Mouse (Mus musculus) C2C12 (cell line): ENCODE results near the gene Oasl1. TPM values are rescaled to one million over a fixed set of nuclear protein-coding genes. Genes with fewer than 3 reads are reported as not detected.
"Not testable (repeated sequence)": the region's sequence is repeated elsewhere in the genome, so short reads cannot be mapped to it uniquely, and the experiment has no call there.

Experiments
- H3K27me3 ChIP-seq: one replicate; pipeline ENCODE4 v1.6.1; 2011; ENCODE audit not compliant: control insufficient read depth, insufficient read depth, insufficient read length
- H3K36me3 ChIP-seq: one replicate; pipeline ENCODE4 v1.6.1; 2011; ENCODE audit not compliant: control insufficient read depth, insufficient read depth
- H3K4me3 ChIP-seq: one replicate; pipeline ENCODE4 v1.5.1; 2011; ENCODE audit warnings: mild to moderate bottlenecking, control low read depth; ENCODE audit not compliant: poor library complexity, insufficient read depth, severe bottlenecking
- H3K79me2 ChIP-seq: one replicate; pipeline ENCODE4 v1.6.1; 2011; ENCODE audit not compliant: control insufficient read depth, insufficient read depth
- H3K79me3 ChIP-seq: one replicate; pipeline ENCODE4 v1.6.1; 2011; ENCODE audit warnings: low read depth, control low read depth
- H3ac ChIP-seq: one replicate; pipeline ENCODE3; 2011; ENCODE audit warnings: low read depth; ENCODE audit not compliant: control insufficient read depth, insufficient read length
- CEBPB ChIP-seq: IDR thresholded peaks from one replicate; pipeline ENCODE4 v1.6.1; 2011; ENCODE audit warnings: low read depth, mild to moderate bottlenecking, control low read depth, moderate library complexity
- CTCF ChIP-seq: IDR thresholded peaks from one replicate; pipeline ENCODE4 v1.5.1; 2011; ENCODE audit not compliant: control insufficient read depth, insufficient read depth, insufficient read length
- FOSL1 ChIP-seq: IDR thresholded peaks from one replicate; pipeline ENCODE4 v1.8.0; 2011; ENCODE audit warnings: mild to moderate bottlenecking, low read length; ENCODE audit not compliant: poor library complexity, insufficient read depth, severe bottlenecking
- MAX ChIP-seq: IDR thresholded peaks from one replicate; pipeline ENCODE4 v1.6.1; 2011; ENCODE audit warnings: mild to moderate bottlenecking, control low read depth
- MYOD1 ChIP-seq: IDR thresholded peaks from one replicate; pipeline ENCODE4 v1.6.1; 2011; ENCODE audit warnings: low read depth; ENCODE audit not compliant: control insufficient read depth, insufficient read length
- MYOG ChIP-seq: IDR thresholded peaks from one replicate; pipeline ENCODE4 v1.6.1; 2011; ENCODE audit not compliant: control insufficient read depth, insufficient read length; ENCODE audit errors: extremely low read depth
- USF1 ChIP-seq: IDR thresholded peaks from one replicate; pipeline ENCODE4 v1.6.1; 2011; ENCODE audit warnings: low read depth, mild to moderate bottlenecking, control low read depth, moderate library complexity
- polyA plus RNA-seq: library from polyadenylated mRNA; unstranded; fragments of >200 nt; fragmentation: generic; extraction: Trizol; gene quantifications from one replicate; pipeline ENCODE4 v1.2.1, GENCODE M21; 2012; ENCODE audit warnings: missing spikeins

Oasl1 gene
- polyA plus RNA-seq, 1 experiment: 0.07 TPM

- Histone ChIP-seq H3K36me3 (no peaks in the 10 kb centered on the region), H3ac (no peak overlapping the region), H3K79me2 (no peaks in the 10 kb centered on the region), H3K4me3 (no peak overlapping the region), H3K79me3 (no peaks in the 10 kb centered on the region), H3K27me3 (no peaks in the 10 kb centered on the region)
- TF ChIP-seq MYOD1 (no peak), MAX (no peak), CEBPB (no peak), FOSL1 (no peak), MYOG (no peak), USF1 (no peak), CTCF (peak; percentile 31)
Observed at GRCm38 (mm10) chr5:114902413-114902812, 20.6 kb upstream of the Oasl1 start.

- H3K4me3 ChIP-seq: no peak overlapping the region
- H3K79me3 ChIP-seq: no peaks in the 10 kb centered on the region
- no peak for TF ChIP-seq USF1
- no peak for TF ChIP-seq FOSL1
- TF ChIP-seq CEBPB: no peak
- no peak for TF ChIP-seq CTCF
- no peak for TF ChIP-seq MYOG
- no peak for TF ChIP-seq MAX
- TF ChIP-seq MYOD1: no peak
- no peaks in the 10 kb centered on the region for H3K36me3 ChIP-seq
- no peaks in the 10 kb centered on the region for H3K79me2 ChIP-seq
- no peaks in the 10 kb centered on the region for H3K27me3 ChIP-seq
- no peak overlapping the region for H3ac ChIP-seq
Observed at GRCm38 (mm10) chr5:114908598-114909305, 14.3 kb upstream of the Oasl1 start.

GRCm38 (mm10) chr5:114913686-114914085 is 9.4 kb upstream of the Oasl1 start:
- Histone ChIP-seq H3K79me3 (no peaks in the 10 kb centered on the region), H3K79me2 (no peaks in the 10 kb centered on the region), H3K4me3 (no peak overlapping the region), H3K36me3 (no peaks in the 10 kb centered on the region), H3ac (no peak overlapping the region), H3K27me3 (no peaks in the 10 kb centered on the region)
- no peak for TF ChIP-seq USF1
- TF ChIP-seq FOSL1: no peak
- TF ChIP-seq MAX: no peak
- TF ChIP-seq MYOG: no peak
- TF ChIP-seq CEBPB: no peak
- no peak for TF ChIP-seq MYOD1
- TF ChIP-seq CTCF: no peak

GRCm38 (mm10) chr5:114914855-114915254 is 8.2 kb upstream of the Oasl1 start:
- Histone ChIP-seq H3K4me3 (no peak overlapping the region), H3ac (no peak overlapping the region), H3K27me3 (no peaks in the 10 kb centered on the region), H3K79me3 (no peaks in the 10 kb centered on the region), H3K36me3 (no peaks in the 10 kb centered on the region), H3K79me2 (no peaks in the 10 kb centered on the region)
- TF ChIP-seq MYOD1: no peak
- TF ChIP-seq MYOG: no peak
- TF ChIP-seq FOSL1: no peak
- TF ChIP-seq MAX: no peak
- TF ChIP-seq CTCF: no peak
- no peak for TF ChIP-seq USF1
- no peak for TF ChIP-seq CEBPB

GRCm38 (mm10) chr5:114915854-114916253 is 7.2 kb upstream of the Oasl1 start:
- Histone ChIP-seq H3K79me3 (no peaks in the 10 kb centered on the region), H3ac (no peak overlapping the region), H3K79me2 (no peaks in the 10 kb centered on the region), H3K4me3 (no peak overlapping the region), H3K27me3 (no peaks in the 10 kb centered on the region), H3K36me3 (no peaks in the 10 kb centered on the region)
- no peak for TF ChIP-seq MYOG
- TF ChIP-seq CEBPB: no peak
- no peak for TF ChIP-seq MYOD1
- TF ChIP-seq FOSL1: no peak
- TF ChIP-seq CTCF: no peak
- TF ChIP-seq MAX: no peak
- no peak for TF ChIP-seq USF1

- no peak overlapping the region for H3K4me3 ChIP-seq
- H3K79me2 ChIP-seq: no peaks in the 10 kb centered on the region
- no peaks in the 10 kb centered on the region for H3K79me3 ChIP-seq
- no peak overlapping the region for H3ac ChIP-seq
- H3K36me3 ChIP-seq: no peaks in the 10 kb centered on the region
- no peak for TF ChIP-seq USF1
- TF ChIP-seq CTCF: no peak
- no peak for TF ChIP-seq MAX
- no peak for TF ChIP-seq CEBPB
- no peak for TF ChIP-seq MYOG
- no peaks in the 10 kb centered on the region for H3K27me3 ChIP-seq
Observed at GRCm38 (mm10) chr5:114916777-114917176, 6.3 kb upstream of the Oasl1 start.

GRCm38 (mm10) chr5:114917357-114917756 is 5.7 kb upstream of the Oasl1 start:
- H3K36me3 ChIP-seq, H3K4me3 ChIP-seq, H3K79me2 ChIP-seq, H3K79me3 ChIP-seq, H3K27me3 ChIP-seq, H3ac ChIP-seq: not testable (repeated sequence)
